Mouse (Mus musculus): ENCODE results near the gene Cdh12.

Cdh12 gene

DNA sequence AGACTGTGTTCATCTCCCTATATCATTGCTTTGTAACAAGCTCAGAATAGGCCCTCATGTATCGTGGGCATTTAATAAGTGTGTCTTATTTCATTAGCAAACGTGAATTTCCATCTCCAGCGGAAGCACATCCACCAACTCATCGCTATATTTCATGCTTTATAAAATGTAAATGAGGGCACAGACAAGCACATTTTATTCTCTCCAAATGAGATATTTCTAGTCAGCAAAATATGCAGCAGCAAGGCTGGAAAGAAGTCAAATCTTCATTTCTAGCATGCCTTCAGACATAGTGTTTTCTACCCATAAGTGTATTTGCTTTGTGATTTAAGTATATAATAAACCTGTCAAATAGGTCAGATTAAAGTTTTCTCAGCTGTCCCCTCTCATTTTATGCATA lies 262.8 kb downstream of the Cdh12 start:
- no peak for DNase-seq

DNA sequence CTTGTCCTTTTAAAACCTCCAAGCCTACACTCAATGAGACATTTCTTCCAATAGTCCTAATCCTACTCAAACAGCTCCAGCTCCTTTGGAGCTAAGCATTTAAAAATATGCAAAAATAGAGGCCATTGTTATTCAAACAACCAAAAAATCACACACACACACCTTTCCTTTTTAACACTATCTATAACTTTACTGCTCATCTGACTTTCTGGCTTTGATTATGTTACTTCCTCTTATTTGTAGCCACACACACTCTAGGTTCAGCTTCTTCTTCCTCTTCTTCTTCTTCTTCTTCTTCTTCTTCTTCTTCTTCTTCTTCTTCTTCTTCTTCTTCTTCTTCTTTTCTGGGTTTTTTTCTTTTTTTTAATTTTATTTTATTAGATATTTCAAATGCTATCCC lies 323.2 kb downstream of the Cdh12 start:
- no peak for DNase-seq

DNA sequence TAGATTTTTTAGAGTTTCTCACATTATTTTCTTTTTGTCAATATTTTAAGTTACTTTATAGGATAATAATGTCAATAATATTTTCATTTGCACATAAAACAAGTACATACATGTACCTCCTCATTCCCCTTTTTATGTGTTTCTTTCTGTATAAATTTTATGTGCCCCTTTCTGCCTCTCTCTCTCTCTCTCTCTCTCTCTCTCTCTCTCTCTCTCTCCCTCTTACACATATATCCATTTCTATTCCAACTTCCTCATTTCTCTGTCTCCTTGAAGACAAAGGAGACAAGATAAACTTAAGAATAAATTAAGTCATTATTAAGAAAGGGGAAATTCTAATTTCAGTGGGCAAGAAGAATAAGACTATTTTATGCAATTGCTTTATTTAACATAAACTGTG lies 324.4 kb downstream of the Cdh12 start:
- DNase-seq: no peak

DNA sequence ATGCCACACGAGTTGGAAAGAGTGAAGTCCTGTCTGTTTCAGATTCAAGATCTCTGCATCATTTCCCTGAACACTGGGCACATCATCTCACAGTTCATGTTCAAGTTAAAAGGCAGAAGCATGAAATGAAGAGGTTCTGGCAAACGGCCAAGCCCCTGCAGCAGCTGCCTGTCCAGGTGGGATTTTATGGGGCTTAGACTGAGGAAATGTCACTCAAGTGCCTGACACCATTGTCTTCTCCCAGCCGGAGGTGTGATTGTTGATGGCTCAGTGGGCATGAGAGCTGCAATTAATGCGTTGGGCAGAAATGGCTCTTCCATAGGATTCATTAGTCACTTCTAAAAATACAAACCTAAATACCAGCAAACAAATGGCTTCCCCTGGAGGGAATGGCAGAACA lies 347.9 kb downstream of the Cdh12 start:
- peak in 1 of 2 experiments; percentile 4 for DNase-seq

DNA sequence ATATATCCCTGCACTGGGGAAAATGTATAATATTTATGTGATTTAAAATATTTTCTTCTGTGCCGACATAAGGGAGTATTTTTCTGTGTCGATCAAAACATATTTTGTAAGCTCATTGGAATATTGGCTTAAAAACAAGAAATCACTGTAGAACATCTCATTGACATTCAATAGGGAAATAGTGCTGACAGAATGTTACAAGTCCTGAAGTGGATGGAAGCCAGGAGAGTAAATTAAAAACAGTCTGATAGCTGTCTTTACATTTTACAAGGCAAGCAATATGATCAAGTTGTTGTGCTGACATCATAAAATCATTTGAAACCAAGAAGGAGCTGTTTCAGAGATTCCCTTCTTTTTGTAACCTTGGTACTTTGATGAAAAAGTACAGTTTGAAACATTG lies 349.5 kb downstream of the Cdh12 start:
- no peak for DNase-seq

DNA sequence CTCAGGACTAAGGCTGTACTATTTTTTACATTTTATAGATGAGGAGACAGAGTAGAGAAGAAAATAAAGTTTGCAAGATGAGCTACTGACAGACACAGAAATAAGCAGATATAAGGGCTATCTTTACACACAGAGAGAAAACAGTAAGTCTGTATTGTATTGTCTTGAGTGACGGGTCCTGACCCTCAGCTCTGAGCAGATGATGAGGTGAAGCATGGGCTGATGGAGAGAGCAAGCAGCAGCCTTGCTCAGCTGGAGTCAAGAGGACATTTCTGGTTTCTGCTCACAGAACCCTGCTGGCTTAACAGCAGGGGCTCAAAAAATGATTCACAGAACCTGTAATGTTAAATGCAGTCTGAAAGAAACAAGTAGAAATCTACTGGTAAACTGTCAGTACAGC lies 386.8 kb downstream of the Cdh12 start:
- no peak for DNase-seq

DNA sequence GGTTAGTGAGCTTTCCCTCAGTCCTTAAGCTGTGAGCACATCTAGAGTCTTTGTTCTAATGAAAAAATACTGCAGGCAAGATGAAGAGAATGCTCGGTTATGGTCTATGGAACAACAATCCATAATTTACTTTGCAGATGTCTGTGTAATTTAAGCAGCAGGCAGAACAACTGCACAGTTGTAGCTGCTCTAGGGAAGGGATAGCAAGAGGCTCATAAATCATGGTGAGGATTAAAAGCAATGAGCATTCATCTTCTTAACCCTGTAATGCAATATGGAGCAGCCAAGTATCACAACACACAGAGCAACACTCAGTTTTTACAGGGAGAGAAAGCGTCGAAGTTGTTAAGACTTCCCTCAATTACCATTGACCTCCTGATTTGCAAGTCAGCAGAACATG lies 387.9 kb downstream of the Cdh12 start:
- DNase-seq: no peak

DNA sequence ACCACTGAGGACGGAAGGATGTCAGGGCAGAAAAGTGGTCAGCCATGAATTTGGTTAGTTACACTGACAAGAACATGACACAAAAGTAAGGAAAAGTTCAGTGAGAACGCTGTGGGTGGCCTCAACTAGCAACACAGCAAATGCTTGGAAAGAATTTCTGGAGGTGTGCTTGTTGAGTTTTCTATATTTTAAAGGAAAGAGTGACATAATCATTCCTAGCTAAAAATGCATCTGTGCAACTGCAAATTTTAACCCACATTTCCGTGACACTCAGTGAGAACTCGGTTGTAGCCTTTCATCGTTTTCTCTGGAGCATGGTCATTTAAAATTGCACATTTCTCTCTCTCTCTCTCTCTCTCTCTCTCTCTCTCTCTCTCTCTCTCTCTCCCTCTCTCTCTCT lies 392.4 kb downstream of the Cdh12 start:
- DNase-seq: no peak

DNA sequence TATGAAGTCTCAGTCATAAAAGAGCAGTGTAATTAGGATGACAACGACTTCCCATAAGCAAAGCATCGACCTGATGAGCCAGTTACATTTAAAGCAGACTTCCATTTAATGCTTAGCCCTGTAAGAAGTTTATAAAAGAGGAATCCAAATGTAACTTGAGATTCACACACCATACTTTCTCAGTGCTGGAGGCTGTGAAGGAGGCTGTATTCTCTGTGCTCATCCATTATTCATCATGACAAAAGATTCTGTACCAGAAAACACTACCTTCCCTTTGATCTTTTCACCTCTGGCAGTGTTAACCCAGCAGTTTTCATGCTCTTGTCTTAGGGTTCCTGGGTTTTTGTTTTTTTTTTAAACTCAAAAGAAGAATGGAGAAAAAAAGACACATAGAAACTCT lies 414.0 kb downstream of the Cdh12 start:
- DNase-seq: no peak

DNA sequence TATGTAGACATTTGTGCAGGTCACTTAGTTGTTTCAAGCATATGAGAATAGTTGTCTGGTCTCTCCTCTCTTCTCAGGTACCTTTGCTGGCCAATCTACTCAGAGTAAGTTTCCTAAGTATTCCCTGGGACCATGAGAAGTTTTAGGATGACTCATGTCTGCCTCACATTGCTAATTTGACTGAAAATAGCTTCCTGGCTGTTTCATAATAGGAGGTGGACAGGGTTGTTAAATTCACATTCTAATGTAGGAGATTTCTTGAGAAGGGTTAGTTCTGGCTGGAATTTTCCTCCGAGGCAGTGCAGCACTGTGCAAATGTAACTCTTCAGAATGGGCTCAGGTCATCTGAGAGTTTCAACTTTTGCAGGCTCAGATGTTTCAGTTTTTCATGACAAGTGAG lies 423.5 kb downstream of the Cdh12 start:
- DNase-seq: no peak

DNA sequence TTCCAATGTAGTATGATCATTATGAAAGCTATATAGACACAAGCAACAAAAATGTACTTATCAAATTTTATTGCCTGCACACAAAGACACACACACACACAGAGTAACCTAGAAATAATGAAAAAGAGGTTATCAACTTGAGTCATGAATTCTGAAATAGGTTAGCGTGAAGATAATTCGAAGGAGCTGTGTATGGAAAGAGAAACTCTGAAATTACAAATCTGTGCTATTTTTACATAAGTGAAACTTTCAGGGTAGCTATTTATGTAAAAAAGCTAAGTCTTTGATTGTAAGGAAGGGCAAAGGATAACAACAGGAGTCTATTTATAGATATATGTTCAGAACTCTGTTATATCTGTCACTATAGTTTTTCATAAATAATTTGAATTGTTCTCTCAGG lies 427.9 kb downstream of the Cdh12 start:
- DNase-seq: no peak

DNA sequence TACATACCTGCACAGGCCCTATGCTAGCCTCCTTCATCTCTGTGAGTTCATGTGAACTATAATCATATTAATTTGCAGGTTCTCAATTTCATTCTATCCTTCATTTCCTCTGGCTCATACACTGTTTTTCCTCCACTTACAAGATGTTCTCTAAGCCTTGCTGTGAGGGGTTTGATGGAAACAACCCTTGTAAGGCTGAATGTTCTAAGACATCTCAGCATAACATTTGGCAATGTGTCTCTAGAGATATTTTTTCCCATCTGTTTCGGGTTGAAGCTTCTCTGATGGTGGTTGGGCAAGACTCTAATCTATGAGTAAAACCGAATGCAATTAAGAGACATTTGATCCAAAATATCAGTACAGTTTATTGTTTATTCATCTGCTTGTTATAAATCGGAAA lies 444.4 kb downstream of the Cdh12 start:
- no peak for DNase-seq

DNA sequence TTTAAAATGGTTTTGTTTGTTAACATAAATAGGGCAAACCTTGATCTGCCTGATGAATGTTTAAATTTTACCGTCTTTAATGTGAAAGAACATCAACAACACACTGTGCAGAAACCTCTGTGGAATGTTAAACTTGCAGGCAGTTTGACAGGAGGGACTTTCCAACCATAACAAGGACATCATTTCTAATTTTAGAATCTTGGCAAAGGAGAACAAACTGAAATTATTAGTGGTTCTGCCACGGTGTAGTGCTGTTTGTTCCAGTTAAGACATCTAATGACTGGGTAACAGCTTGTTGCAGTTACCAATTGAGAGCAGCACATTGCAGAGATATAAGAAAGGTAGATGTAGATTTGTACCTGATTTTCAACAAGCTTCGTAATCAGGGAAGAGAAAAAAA lies 453.5 kb downstream of the Cdh12 start:
- no peak for DNase-seq

DNA sequence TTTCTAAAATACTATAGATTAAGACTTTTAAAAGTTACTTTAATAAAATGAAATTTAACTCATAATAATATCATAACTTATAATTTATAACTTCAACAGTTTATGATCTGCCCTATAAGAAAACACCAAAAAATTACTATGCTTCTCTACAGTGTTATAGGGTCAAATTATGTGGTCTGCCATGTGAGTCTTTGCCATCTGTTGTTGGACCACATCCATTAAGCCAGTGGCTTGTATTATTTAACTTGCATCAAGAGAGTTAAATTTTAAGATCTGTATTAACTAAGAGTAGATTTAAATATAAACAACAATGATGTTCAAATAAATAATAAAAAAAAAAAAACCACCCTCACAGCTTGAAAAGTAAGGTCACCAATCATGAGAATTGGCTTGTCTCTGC lies 479.2 kb downstream of the Cdh12 start:
- no peak for DNase-seq

DNA sequence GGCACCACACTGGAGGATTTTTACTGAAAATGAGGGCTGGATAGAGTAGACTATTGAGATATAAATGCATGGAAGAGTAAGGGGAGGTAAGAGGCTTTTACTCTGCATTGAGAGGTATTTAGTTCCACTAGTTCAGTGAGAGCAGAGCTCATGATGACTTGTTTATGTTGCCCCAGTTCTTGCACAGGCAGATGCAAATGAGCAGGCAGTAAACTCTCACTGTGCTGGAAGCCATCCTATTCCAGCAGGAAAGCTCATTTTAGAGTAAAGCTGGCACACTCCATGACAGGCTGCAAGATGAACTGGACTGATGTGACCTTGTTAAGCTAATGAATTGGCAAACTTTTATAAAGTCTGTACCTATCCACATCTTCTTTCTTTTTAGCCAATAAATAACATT lies 494.9 kb downstream of the Cdh12 start:
- no peak for DNase-seq

DNA sequence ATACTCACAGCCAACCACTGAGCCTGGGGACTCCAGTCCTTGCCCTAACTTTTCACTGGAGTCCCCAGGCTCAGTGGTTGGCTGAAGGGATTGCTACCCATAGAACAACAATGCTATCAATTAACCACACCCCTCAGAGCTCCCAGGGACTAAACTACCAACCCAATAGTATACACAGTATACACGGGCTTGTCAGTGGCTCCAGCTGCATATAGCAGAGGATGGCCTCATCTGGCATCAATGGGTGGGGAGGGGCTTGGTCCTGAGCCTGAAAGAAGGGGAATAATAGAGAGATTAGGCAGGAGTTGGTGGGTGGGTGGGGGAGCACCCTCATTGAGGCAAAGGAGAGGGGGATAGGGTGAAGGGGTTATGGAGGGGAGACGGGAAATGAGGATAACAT lies 518.4 kb downstream of the Cdh12 start:
- no peak for DNase-seq

DNA sequence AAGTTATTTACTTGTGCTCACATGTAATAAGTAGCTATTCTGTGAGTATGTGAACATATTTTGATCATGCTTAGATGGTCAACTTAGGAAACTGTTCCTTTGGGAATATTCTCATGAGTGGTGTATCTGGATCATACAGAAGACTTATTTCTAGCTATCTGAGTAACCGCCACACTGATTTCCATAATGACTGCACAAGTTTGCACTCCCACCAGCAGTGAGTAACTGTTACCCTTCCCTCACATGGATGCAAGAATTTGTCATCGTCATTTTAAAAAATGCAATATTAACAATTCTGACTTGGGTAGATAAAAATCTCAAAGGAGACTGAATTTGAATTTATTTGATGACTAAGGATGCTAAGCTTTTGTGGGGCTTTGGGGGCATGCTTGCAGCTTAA lies 522.0 kb downstream of the Cdh12 start:
- no peak for DNase-seq

DNA sequence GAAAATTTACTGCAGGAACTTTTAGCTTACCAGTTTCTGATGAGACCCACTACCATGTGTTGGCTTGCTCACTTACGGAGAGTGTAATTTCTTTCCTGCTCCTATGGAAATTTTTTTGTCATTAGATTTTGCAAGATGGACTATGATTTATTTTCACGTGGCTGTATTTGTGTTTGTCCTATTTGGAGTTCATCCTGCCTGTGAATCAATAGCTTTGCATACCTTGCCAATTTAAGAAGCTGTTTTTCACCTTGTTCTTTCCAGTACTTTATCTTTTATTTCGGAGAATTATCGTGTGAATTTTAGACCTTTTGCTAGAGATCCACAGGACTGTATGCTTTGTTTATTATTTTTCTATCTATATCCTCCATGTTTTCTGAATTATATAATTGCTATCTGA lies 551.5 kb downstream of the Cdh12 start:
- DNase-seq: no peak

DNA sequence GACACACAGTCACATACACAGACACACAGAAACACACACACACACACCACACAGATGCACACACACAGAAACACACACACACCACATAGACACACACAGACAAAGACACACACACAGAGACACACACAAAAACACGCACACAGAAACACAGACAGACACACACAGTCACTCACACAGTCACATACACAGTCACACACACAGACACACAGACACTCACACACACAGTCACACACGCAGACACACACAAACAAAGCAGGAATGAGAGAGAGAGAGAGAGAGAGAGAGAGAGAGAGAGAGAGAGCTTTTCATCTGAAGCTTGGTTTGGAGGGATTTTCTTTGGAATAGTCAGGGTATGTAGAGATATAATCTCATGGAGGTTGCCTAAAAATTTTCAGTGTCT lies 558.9 kb downstream of the Cdh12 start:
- no peak for DNase-seq

DNA sequence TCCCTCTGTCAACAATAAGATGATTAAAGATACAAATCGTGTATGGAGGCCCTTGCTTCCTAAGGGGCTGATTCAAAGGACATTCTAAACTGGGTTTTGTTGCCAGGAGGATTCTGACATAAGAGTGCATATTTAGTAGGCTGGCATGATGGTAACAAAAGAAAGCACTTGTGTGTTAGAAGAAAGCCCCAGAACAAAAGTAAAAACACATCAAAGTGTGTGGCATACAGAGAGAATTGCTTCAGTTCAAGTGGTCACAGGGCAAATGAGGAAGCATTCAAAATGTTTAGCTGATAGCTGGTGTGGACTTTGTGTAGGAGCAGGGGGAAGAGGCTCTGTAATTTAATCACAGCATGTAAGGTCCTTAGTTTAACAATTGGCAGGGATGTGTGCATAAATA lies 559.4 kb downstream of the Cdh12 start:
- no peak for DNase-seq

DNA sequence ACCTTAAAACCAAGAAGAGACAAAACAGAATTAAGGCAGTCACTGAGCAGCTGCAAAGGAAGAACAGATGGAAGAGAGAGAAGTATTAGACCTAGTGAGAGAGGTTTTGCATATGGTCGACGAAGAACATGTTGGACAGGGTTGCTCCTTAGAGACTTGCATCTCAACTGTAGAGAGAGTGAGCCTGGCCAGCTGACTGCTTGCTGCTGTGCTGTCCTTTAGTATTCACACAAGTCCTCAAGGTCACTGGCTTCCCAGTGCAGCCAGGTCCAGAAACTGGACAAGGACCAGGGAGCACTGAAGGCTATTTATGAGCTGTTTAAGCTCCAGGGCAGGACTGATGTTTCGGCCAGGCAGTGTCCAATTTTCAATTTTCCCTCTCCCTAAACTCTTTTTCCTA lies 559.9 kb downstream of the Cdh12 start:
- DNase-seq: no peak

DNA sequence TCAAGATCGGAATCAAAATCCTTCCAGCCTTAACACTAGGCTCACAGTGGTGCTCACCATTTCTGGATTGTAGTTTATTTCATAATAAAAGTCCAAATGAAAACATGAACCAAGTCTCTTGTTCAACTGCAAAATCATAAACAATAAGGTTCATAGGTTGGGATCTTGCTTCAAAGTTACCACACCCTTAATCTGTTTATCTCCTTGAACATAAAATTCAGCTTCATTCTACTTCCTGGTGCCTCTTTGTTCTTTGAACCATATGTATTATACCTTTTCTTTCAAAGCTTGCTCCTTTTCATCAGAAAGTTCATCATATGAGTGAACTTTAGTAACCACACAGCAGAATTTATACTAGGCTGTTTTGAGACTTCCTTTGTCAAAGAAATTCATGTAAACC lies 614.6 kb downstream of the Cdh12 start:
- no peak for DNase-seq

DNA sequence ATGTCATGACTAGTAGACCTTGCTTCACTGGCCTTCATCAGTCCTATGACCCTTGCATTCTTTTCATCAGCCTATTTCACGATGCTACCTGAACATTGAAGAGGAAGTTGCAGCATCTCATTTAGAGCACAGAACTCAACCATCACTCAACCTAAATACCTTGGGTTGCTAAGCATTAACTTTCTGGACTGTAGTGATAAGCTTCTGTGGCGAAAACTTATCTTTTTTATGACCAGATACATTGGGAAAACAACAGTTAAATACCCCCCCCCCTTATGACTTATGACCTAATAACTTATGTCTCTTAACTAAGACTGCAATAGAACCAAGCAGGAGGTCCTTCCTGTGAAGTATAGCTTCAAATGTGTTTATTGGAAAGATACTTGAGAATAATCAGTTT lies 620.2 kb downstream of the Cdh12 start:
- DNase-seq: no peak

DNA sequence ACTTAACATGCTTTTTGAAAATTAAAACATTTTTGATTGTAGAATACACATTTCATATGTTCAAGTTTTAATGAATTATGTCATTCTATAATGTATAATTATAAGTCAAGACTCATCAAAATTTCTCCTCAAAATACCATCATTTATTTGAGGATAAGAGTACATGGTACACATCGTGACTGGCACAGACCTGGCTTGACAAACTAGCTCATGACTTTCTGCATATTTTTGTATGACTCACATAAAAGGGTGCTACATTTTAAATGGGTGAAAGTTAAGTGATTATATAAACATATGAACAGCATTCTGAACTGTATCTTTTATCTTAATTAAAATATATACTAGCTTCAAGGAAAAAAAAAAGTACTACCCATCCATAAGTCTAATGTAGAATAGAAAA lies 643.8 kb downstream of the Cdh12 start:
- DNase-seq: no peak

DNA sequence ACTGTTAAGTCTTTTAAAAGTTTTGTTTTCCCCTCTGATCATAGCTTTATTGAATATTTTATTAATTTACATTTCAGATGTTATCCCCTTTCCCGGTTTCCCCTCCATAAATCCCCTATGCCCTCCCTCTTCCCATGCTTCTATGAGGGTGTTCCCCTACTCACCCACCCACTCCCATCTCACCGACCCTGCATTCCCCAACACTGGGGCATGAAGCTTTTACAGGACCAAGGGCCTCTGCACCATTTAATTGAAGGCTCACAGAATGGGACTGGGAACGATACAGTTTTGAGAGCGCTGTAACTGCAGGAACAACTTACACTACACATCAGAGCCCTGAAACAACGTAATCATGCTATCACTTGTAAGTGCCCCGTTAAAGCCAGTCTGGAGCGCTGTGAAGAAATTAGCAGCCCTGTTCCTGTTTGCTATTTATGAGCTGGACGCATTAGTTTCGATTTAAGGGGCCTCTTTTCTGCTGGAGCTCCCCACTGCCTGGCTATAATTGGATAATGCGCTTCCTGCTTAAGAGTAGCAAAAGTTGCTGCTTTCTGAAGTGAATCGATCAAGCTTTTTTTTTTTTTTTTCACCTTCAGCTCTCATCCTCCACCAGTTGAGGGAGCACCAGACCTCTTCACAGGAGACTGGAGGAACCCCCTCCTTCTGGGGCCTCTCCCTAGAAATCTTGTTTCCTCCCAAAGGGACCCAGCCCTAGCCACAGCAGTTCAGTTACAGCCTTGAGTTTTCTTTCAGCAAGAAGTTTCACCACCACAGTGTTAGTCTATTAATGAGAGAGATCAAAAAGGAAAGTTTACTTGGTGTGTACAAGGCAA lies 660.2 kb downstream of the Cdh12 start:
- no peak for DNase-seq

Data from cerebellum, postnatal 36 days (tissue).